Mouse (Mus musculus): ENCODE data around the gene Akap9. TPM values are rescaled to one million over a fixed set of nuclear protein-coding genes. Genes with fewer than 3 reads are reported as not detected.
"Not testable (repeated sequence)": the region's sequence is repeated elsewhere in the genome, so short reads cannot be mapped to it uniquely, and the experiment has no call there.

Akap9 gene
- polyA plus RNA-seq, 1 experiment from 2014 or later = 198 TPM

- DNase-seq (ENCODE audit: low spot score) (no peak), ATAC-seq (no peak)
- Histone ChIP-seq H3K27ac (ENCODE audit: low read depth, low read length) (no peak overlapping the region), H3K4me3 (ENCODE audit: low read depth, low read length) (no peak overlapping the region), H3K36me3 (ENCODE audit: control insufficient read depth, insufficient read depth, low read length) (peaks cover 58% of the 10 kb centered on the region), H3K9ac (ENCODE audit: low read length) (no peak overlapping the region), H3K9me3 (replicated peaks; ENCODE audit: control insufficient read depth, low read length) (no peaks in the 10 kb centered on the region), H3K27me3 (replicated peaks; ENCODE audit: control insufficient read depth, insufficient read depth, low read length) (no peaks in the 10 kb centered on the region), H3K4me1 (ENCODE audit: control insufficient read depth, insufficient read depth, low read length) (no peaks in the 10 kb centered on the region), H3K4me2 (ENCODE audit: low read length) (no peak overlapping the region)
- 97% methylated on average over 8 of the region's 8 CpGs for WGBS
Observed at GRCm38 (mm10) chr5:3976111-3976510, 48.3 kb downstream of the Akap9 start.

- Histone ChIP-seq H3K27ac (ENCODE audit: low read depth, low read length) (no peak overlapping the region), H3K4me3 (ENCODE audit: low read depth, low read length) (no peak overlapping the region), H3K36me3 (ENCODE audit: control insufficient read depth, insufficient read depth, low read length) (peaks cover 50% of the 10 kb centered on the region), H3K9me3 (replicated peaks; ENCODE audit: control insufficient read depth, low read length) (no peaks in the 10 kb centered on the region), H3K9ac (ENCODE audit: low read length) (no peak overlapping the region), H3K27me3 (replicated peaks; ENCODE audit: control insufficient read depth, insufficient read depth, low read length) (no peaks in the 10 kb centered on the region), H3K4me1 (ENCODE audit: control insufficient read depth, insufficient read depth, low read length) (no peaks in the 10 kb centered on the region), H3K4me2 (ENCODE audit: low read length) (no peak overlapping the region)
- no peak for DNase-seq (ENCODE audit: low spot score)
- 95% methylated on average over 4 of the region's 4 CpGs for WGBS
- ATAC-seq = no peak
Observed at GRCm38 (mm10) chr5:3977904-3978303, 50.0 kb downstream of the Akap9 start.

GRCm38 (mm10) chr5:3989608-3990007 is 61.8 kb downstream of the Akap9 start:
- Histone ChIP-seq H3K27me3 (replicated peaks; ENCODE audit: control insufficient read depth, insufficient read depth, low read length) (no peaks in the 10 kb centered on the region), H3K4me2 (ENCODE audit: low read length) (no peak overlapping the region), H3K4me1 (ENCODE audit: control insufficient read depth, insufficient read depth, low read length) (no peaks in the 10 kb centered on the region), H3K4me3 (ENCODE audit: low read depth, low read length) (no peak overlapping the region), H3K9ac (ENCODE audit: low read length) (no peak overlapping the region), H3K36me3 (ENCODE audit: control insufficient read depth, insufficient read depth, low read length) (peaks cover 43% of the 10 kb centered on the region), H3K9me3 (replicated peaks; ENCODE audit: control insufficient read depth, low read length) (no peaks in the 10 kb centered on the region), H3K27ac (ENCODE audit: low read depth, low read length) (no peak overlapping the region)
- 88% methylated on average over 1 of the region's 1 CpGs for WGBS
- DNase-seq (ENCODE audit: low spot score) (no peak), ATAC-seq (no peak)

GRCm38 (mm10) chr5:3990499-3990898 is 62.6 kb downstream of the Akap9 start:
- Histone ChIP-seq H3K4me3 (ENCODE audit: low read depth, low read length) (no peak overlapping the region), H3K9ac (ENCODE audit: low read length) (no peak overlapping the region), H3K4me1 (ENCODE audit: control insufficient read depth, insufficient read depth, low read length) (no peaks in the 10 kb centered on the region), H3K9me3 (replicated peaks; ENCODE audit: control insufficient read depth, low read length) (no peaks in the 10 kb centered on the region), H3K36me3 (ENCODE audit: control insufficient read depth, insufficient read depth, low read length) (peaks cover 47% of the 10 kb centered on the region), H3K27me3 (replicated peaks; ENCODE audit: control insufficient read depth, insufficient read depth, low read length) (no peaks in the 10 kb centered on the region), H3K4me2 (ENCODE audit: low read length) (no peak overlapping the region), H3K27ac (ENCODE audit: low read depth, low read length) (no peak overlapping the region)
- ATAC-seq (no peak), DNase-seq (ENCODE audit: low spot score) (no peak)
- 84% methylated on average over 1 of the region's 1 CpGs for WGBS

GRCm38 (mm10) chr5:4004531-4005469 is 76.9 kb downstream of the Akap9 start:
- no peak for DNase-seq (ENCODE audit: low spot score)
- H3K36me3 ChIP-seq (ENCODE audit: control insufficient read depth, insufficient read depth, low read length) = peaks cover 45% of the 10 kb centered on the region
- H3K9ac ChIP-seq (ENCODE audit: low read length) = no peak overlapping the region

GRCm38 (mm10) chr5:4006606-4007005 is 78.8 kb downstream of the Akap9 start:
- DNase-seq (ENCODE audit: low spot score) (no peak), ATAC-seq (no peak)
- Histone ChIP-seq H3K27me3 (replicated peaks; ENCODE audit: control insufficient read depth, insufficient read depth, low read length) (no peaks in the 10 kb centered on the region), H3K27ac (ENCODE audit: low read depth, low read length) (no peak overlapping the region), H3K36me3 (ENCODE audit: control insufficient read depth, insufficient read depth, low read length) (peaks cover 53% of the 10 kb centered on the region), H3K4me1 (ENCODE audit: control insufficient read depth, insufficient read depth, low read length) (no peaks in the 10 kb centered on the region), H3K4me3 (ENCODE audit: low read depth, low read length) (no peak overlapping the region), H3K4me2 (ENCODE audit: low read length) (no peak overlapping the region), H3K9me3 (replicated peaks; ENCODE audit: control insufficient read depth, low read length) (no peaks in the 10 kb centered on the region), H3K9ac (ENCODE audit: low read length) (no peak overlapping the region)
- 95% methylated on average over 3 of the region's 3 CpGs for WGBS

More at GRCm38 (mm10) chr5:4004531-4005469, 76.9 kb downstream of the Akap9 start:
- H3K4me3 ChIP-seq (ENCODE audit: low read depth, low read length) = no peak overlapping the region
- no peaks in the 10 kb centered on the region for H3K4me1 ChIP-seq (ENCODE audit: control insufficient read depth, insufficient read depth, low read length)
- WGBS = 92% methylated on average over 16 of the region's 16 CpGs
- H3K27ac ChIP-seq (ENCODE audit: low read depth, low read length) = no peak overlapping the region
- no peak overlapping the region for H3K4me2 ChIP-seq (ENCODE audit: low read length)
- H3K9me3 ChIP-seq (replicated peaks; ENCODE audit: control insufficient read depth, low read length) = no peaks in the 10 kb centered on the region
- ATAC-seq = no peak
- H3K27me3 ChIP-seq (replicated peaks; ENCODE audit: control insufficient read depth, insufficient read depth, low read length) = no peaks in the 10 kb centered on the region

- no peak for ATAC-seq
- whole genome bisulfite sequencing = 84% methylated on average over 10 of the region's 10 CpGs
- peaks cover 67% of the 10 kb centered on the region for H3K36me3 ChIP-seq (ENCODE audit: control insufficient read depth, insufficient read depth, low read length)
Observed at GRCm38 (mm10) chr5:4008266-4008665, 80.4 kb downstream of the Akap9 start.

GRCm38 (mm10) chr5:4009540-4009939 is 81.7 kb downstream of the Akap9 start:
- ATAC-seq (peak; percentile 58; the same call in 1 of the 2 replicates), DNase-seq (ENCODE audit: low spot score) (peak; percentile 29)
- H3K4me1 ChIP-seq (ENCODE audit: control insufficient read depth, insufficient read depth, low read length) = no peaks in the 10 kb centered on the region
- H3K27me3 ChIP-seq (replicated peaks; ENCODE audit: control insufficient read depth, insufficient read depth, low read length) = no peaks in the 10 kb centered on the region
- H3K9ac ChIP-seq (ENCODE audit: low read length) = no peak overlapping the region
- H3K4me2 ChIP-seq (ENCODE audit: low read length) = no peak overlapping the region
- peaks cover 69% of the 10 kb centered on the region for H3K36me3 ChIP-seq (ENCODE audit: control insufficient read depth, insufficient read depth, low read length)
- no peak overlapping the region for H3K4me3 ChIP-seq (ENCODE audit: low read depth, low read length)
- H3K9me3 ChIP-seq (replicated peaks; ENCODE audit: control insufficient read depth, low read length) = no peaks in the 10 kb centered on the region
- 77% methylated on average over 6 of the region's 6 CpGs for WGBS
- no peak overlapping the region for H3K27ac ChIP-seq (ENCODE audit: low read depth, low read length)

More at GRCm38 (mm10) chr5:4008266-4008665, 80.4 kb downstream of the Akap9 start:
- H3K4me1 ChIP-seq (ENCODE audit: control insufficient read depth, insufficient read depth, low read length) = no peaks in the 10 kb centered on the region
- H3K27me3 ChIP-seq (replicated peaks; ENCODE audit: control insufficient read depth, insufficient read depth, low read length) = no peaks in the 10 kb centered on the region
- H3K4me3 ChIP-seq (ENCODE audit: low read depth, low read length) = no peak overlapping the region
- H3K9ac ChIP-seq (ENCODE audit: low read length) = no peak overlapping the region
- no peak overlapping the region for H3K4me2 ChIP-seq (ENCODE audit: low read length)
- DNase-seq (ENCODE audit: low spot score) = no peak
- no peak overlapping the region for H3K27ac ChIP-seq (ENCODE audit: low read depth, low read length)
- no peaks in the 10 kb centered on the region for H3K9me3 ChIP-seq (replicated peaks; ENCODE audit: control insufficient read depth, low read length)

- H3K27ac ChIP-seq (ENCODE audit: low read depth, low read length); DNase-seq (ENCODE audit: low spot score); H3K9ac ChIP-seq (ENCODE audit: low read length); H3K4me3 ChIP-seq (ENCODE audit: low read depth, low read length); H3K4me2 ChIP-seq (ENCODE audit: low read length); H3K27me3 ChIP-seq (replicated peaks; ENCODE audit: control insufficient read depth, insufficient read depth, low read length); ATAC-seq; H3K9me3 ChIP-seq (replicated peaks; ENCODE audit: control insufficient read depth, low read length); H3K4me1 ChIP-seq (ENCODE audit: control insufficient read depth, insufficient read depth, low read length): not testable (repeated sequence)
- 100% methylated on average over 1 of the region's 1 CpGs for WGBS
- H3K36me3 ChIP-seq (ENCODE audit: control insufficient read depth, insufficient read depth, low read length) = peaks cover 63% of the 10 kb centered on the region
Observed at GRCm38 (mm10) chr5:4017646-4018045, 89.8 kb downstream of the Akap9 start.
